Mouse (Mus musculus): ENCODE data around the gene Tmtc2. TPM values are rescaled to one million over a fixed set of nuclear protein-coding genes. Genes with fewer than 3 reads are reported as not detected.

Tmtc2 gene
- polyA plus RNA-seq, 1 experiment from 2014 or later = 5.7 TPM

- H3K27ac ChIP-seq (replicated peaks) = no peak overlapping the region
- no peaks in the 10 kb centered on the region for H3K4me1 ChIP-seq (replicated peaks; ENCODE audit: control insufficient read depth, insufficient read depth)
- no peak overlapping the region for H3K4me2 ChIP-seq (replicated peaks; ENCODE audit: low read depth)
- no peak overlapping the region for H3K4me3 ChIP-seq (ENCODE audit: low read depth, low read length)
- WGBS = 59% methylated on average over 4 of the region's 4 CpGs
- no peak for DNase-seq (ENCODE audit: low spot score)
- no peak for ATAC-seq (ENCODE audit: low FRiP score, low TSS enrichment)
- TF ChIP-seq CTCF (IDR thresholded peaks at IDR 0.05; ENCODE audit: low read depth) = no peak
- no peak for TF ChIP-seq EP300 (optimal IDR thresholded peaks at IDR 0.05)
- no peaks in the 10 kb centered on the region for H3K36me3 ChIP-seq (ENCODE audit: control insufficient read depth, insufficient read depth, low read length)
- H3K9me3 ChIP-seq (ENCODE audit: control insufficient read depth, low read length) = no peaks in the 10 kb centered on the region
- no peak overlapping the region for H3K9ac ChIP-seq (ENCODE audit: low read length)
- no peaks in the 10 kb centered on the region for H3K27me3 ChIP-seq (ENCODE audit: control insufficient read depth, insufficient read depth, low read length)
Observed at GRCm38 (mm10) chr10:105486977-105487376, 87.3 kb downstream of the Tmtc2 start.

- ATAC-seq (ENCODE audit: low FRiP score, low TSS enrichment) = no peak
- Histone ChIP-seq H3K27ac (replicated peaks) (no peak overlapping the region), H3K9me3 (ENCODE audit: control insufficient read depth, low read length) (no peaks in the 10 kb centered on the region), H3K4me1 (replicated peaks; ENCODE audit: control insufficient read depth, insufficient read depth) (no peaks in the 10 kb centered on the region), H3K27me3 (ENCODE audit: control insufficient read depth, insufficient read depth, low read length) (no peaks in the 10 kb centered on the region), H3K4me3 (ENCODE audit: low read depth, low read length) (no peak overlapping the region), H3K4me2 (replicated peaks; ENCODE audit: low read depth) (no peak overlapping the region), H3K36me3 (ENCODE audit: control insufficient read depth, insufficient read depth, low read length) (no peaks in the 10 kb centered on the region), H3K9ac (ENCODE audit: low read length) (no peak overlapping the region)
- TF ChIP-seq CTCF (IDR thresholded peaks at IDR 0.05; ENCODE audit: low read depth) = no peak
- no peak for TF ChIP-seq EP300 (optimal IDR thresholded peaks at IDR 0.05)
- WGBS = 86% methylated on average over 2 of the region's 2 CpGs
- DNase-seq (ENCODE audit: low spot score) = no peak
Observed at GRCm38 (mm10) chr10:105484355-105485094, 89.7 kb downstream of the Tmtc2 start.

- no peak for ATAC-seq (ENCODE audit: low FRiP score, low TSS enrichment)
- Histone ChIP-seq H3K9me3 (ENCODE audit: control insufficient read depth, low read length) (no peaks in the 10 kb centered on the region), H3K4me3 (ENCODE audit: low read depth, low read length) (no peak overlapping the region), H3K4me2 (replicated peaks; ENCODE audit: low read depth) (no peak overlapping the region), H3K27me3 (ENCODE audit: control insufficient read depth, insufficient read depth, low read length) (no peaks in the 10 kb centered on the region), H3K27ac (replicated peaks) (no peak overlapping the region), H3K36me3 (ENCODE audit: control insufficient read depth, insufficient read depth, low read length) (no peaks in the 10 kb centered on the region), H3K4me1 (replicated peaks; ENCODE audit: control insufficient read depth, insufficient read depth) (no peaks in the 10 kb centered on the region), H3K9ac (ENCODE audit: low read length) (no peak overlapping the region)
- no peak for DNase-seq (ENCODE audit: low spot score)
- WGBS = 66% methylated on average over 11 of the region's 11 CpGs
- TF ChIP-seq CTCF (IDR thresholded peaks at IDR 0.05; ENCODE audit: low read depth) (no peak), EP300 (optimal IDR thresholded peaks at IDR 0.05) (no peak)
Observed at GRCm38 (mm10) chr10:105479771-105480170, 94.5 kb downstream of the Tmtc2 start.

GRCm38 (mm10) chr10:105477623-105478238 lies 96.5 kb downstream of the Tmtc2 start:
- no peak overlapping the region for H3K4me2 ChIP-seq (replicated peaks; ENCODE audit: low read depth)
- no peaks in the 10 kb centered on the region for H3K9me3 ChIP-seq (ENCODE audit: control insufficient read depth, low read length)
- H3K27me3 ChIP-seq (ENCODE audit: control insufficient read depth, insufficient read depth, low read length) = no peaks in the 10 kb centered on the region
- H3K9ac ChIP-seq (ENCODE audit: low read length) = no peak overlapping the region
- ATAC-seq (ENCODE audit: low FRiP score, low TSS enrichment) = no peak
- no peaks in the 10 kb centered on the region for H3K4me1 ChIP-seq (replicated peaks; ENCODE audit: control insufficient read depth, insufficient read depth)
- no peak for TF ChIP-seq EP300 (optimal IDR thresholded peaks at IDR 0.05)
- no peak for TF ChIP-seq CTCF (IDR thresholded peaks at IDR 0.05; ENCODE audit: low read depth)
- WGBS = 81% methylated on average over 18 of the region's 18 CpGs
- no peaks in the 10 kb centered on the region for H3K36me3 ChIP-seq (ENCODE audit: control insufficient read depth, insufficient read depth, low read length)
- no peak overlapping the region for H3K27ac ChIP-seq (replicated peaks)
- no peak for DNase-seq (ENCODE audit: low spot score)
- H3K4me3 ChIP-seq (ENCODE audit: low read depth, low read length) = no peak overlapping the region

GRCm38 (mm10) chr10:105474162-105474830 lies 100.0 kb downstream of the Tmtc2 start:
- ATAC-seq (ENCODE audit: low FRiP score, low TSS enrichment) = no peak
- TF ChIP-seq EP300 (optimal IDR thresholded peaks at IDR 0.05) = no peak
- TF ChIP-seq CTCF (IDR thresholded peaks at IDR 0.05; ENCODE audit: low read depth) = no peak
- H3K36me3 ChIP-seq (ENCODE audit: control insufficient read depth, insufficient read depth, low read length) = no peaks in the 10 kb centered on the region
- no peaks in the 10 kb centered on the region for H3K27me3 ChIP-seq (ENCODE audit: control insufficient read depth, insufficient read depth, low read length)
- no peak overlapping the region for H3K4me2 ChIP-seq (replicated peaks; ENCODE audit: low read depth)
- WGBS = 64% methylated on average over 6 of the region's 6 CpGs
- no peak overlapping the region for H3K27ac ChIP-seq (replicated peaks)
- H3K9me3 ChIP-seq (ENCODE audit: control insufficient read depth, low read length) = no peaks in the 10 kb centered on the region
- no peak for DNase-seq (ENCODE audit: low spot score)
- no peak overlapping the region for H3K4me3 ChIP-seq (ENCODE audit: low read depth, low read length)
- H3K9ac ChIP-seq (ENCODE audit: low read length) = no peak overlapping the region
- H3K4me1 ChIP-seq (replicated peaks; ENCODE audit: control insufficient read depth, insufficient read depth) = no peaks in the 10 kb centered on the region

GRCm38 (mm10) chr10:105464378-105464777 lies 109.9 kb downstream of the Tmtc2 start:
- Histone ChIP-seq H3K4me3 (ENCODE audit: low read depth, low read length) (no peak overlapping the region), H3K9me3 (ENCODE audit: control insufficient read depth, low read length) (no peaks in the 10 kb centered on the region), H3K4me2 (replicated peaks; ENCODE audit: low read depth) (no peak overlapping the region), H3K27ac (replicated peaks) (no peak overlapping the region), H3K36me3 (ENCODE audit: control insufficient read depth, insufficient read depth, low read length) (no peaks in the 10 kb centered on the region), H3K4me1 (replicated peaks; ENCODE audit: control insufficient read depth, insufficient read depth) (no peaks in the 10 kb centered on the region), H3K9ac (ENCODE audit: low read length) (no peak overlapping the region), H3K27me3 (ENCODE audit: control insufficient read depth, insufficient read depth, low read length) (no peaks in the 10 kb centered on the region)
- TF ChIP-seq EP300 (optimal IDR thresholded peaks at IDR 0.05) (no peak), CTCF (IDR thresholded peaks at IDR 0.05; ENCODE audit: low read depth) (no peak)
- ATAC-seq (ENCODE audit: low FRiP score, low TSS enrichment) = no peak
- 93% methylated on average over 4 of the region's 4 CpGs for WGBS
- DNase-seq (ENCODE audit: low spot score) = no peak

All from stomach, postnatal 0 days (tissue).